Mouse (Mus musculus): ENCODE data around the gene H3f3a. TPM values are rescaled to one million over a fixed set of nuclear protein-coding genes. Genes with fewer than 3 reads are reported as not detected.

The H3f3a gene
- total RNA-seq, 2 experiments from 2014 or later: 418 to 459 TPM

DNA sequence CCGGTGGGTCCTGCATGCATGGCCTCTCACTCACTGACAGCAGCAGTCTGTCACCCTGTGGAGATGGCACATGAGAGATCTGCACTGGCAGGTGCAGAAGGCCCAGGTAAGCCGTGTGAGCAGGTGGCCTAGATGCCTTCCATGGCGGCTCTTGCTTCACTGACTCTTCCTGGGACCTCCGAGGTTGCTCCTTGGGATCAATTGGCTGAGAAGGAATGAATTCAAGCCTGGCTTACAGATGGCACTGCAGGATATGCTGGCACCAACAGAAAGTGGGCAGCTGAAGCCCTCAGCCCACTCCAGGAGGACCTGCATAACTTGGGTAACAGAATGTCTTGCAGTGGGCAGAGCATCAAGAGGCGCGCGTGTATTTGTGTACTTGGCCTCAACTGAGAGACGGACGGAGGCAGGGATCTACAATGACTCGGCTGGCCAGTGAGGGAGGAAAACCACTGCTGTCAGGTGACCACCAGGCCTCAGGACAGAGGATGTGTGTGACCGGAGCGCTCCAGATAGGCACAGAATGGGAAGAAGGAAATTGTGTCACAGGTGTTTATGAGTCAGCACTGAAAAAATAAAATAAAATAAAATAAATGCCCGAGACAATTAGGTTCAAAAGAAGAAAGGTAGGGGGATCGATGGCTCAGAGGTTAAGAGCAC is 21.8 kb downstream of the H3f3a start:
- DNase-seq (ENCODE audit: low spot score in 2 of 2): no peak

DNA sequence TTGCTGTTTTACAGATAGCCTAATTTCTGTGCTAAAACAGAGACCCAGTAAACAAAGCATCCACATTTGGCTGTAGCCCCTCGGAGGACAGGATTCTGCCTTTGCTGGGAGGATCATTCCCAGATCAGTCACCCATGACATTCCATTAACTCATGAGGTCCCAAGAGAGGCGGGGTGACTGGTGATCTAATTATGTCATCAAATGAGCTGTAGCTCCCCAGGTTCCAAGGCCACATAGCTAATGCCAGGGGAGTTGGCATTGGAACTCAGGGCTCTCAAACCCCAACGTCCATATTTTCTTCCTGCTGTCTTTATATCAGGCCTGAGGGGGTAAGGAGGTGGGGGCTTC is 30.2 kb downstream of the H3f3a start:
- no peak for DNase-seq (ENCODE audit: low spot score in 2 of 2)

DNA sequence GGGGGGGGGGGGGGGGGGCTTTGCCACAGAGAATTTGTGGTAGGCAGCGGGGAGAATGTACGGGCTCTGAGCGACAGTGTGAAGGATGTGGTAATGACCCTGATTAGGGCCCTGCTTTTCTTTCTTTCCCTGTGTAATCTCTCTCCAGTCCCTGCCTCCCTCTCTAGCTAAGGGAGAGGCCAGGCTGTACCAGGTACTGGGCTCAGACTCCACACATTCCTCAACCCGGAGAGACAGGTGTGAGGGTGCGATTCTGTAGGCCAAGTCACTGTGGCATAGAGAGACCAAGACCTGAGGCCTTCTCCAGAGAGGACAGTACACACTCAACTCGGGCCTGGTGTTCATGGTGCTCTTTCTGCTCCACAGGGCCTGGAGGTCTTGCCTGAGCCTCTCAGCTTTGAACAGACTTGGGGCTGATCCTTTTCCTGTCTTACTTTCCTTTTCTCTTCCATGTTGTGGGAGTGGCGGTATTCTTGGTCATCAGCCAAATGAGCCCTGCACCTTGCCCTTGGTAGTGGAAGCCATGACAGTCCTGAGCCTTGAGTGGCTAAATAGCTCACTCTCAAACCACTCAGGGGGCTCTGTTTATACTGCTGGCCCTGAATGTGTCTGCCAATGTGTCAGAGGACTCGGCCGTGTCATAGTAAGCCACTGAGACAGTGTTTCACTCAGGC is 30.7 kb downstream of the H3f3a start:
- no peak for DNase-seq (ENCODE audit: low spot score in 2 of 2)

DNA sequence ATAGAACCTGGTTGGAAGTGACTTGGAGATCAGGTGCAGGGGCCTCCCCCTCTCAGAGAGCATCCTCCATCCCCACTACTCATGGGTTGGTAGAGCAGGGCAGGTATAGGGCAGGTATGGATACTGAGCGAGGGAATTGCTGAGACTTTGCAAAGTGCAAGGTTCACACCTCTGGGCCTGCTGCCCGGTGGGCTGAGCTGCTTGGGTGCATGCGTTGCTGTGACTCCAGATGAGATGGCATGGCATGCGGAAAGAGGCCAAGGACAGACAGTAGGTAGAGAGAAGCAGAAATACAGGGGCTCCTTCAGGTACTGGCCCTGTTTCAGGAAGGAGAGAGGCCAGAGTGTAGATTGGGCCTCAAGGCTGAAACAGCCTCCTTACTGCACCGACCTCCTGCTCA is 32.5 kb downstream of the H3f3a start:
- no peak for DNase-seq (ENCODE audit: low spot score in 2 of 2)

DNA sequence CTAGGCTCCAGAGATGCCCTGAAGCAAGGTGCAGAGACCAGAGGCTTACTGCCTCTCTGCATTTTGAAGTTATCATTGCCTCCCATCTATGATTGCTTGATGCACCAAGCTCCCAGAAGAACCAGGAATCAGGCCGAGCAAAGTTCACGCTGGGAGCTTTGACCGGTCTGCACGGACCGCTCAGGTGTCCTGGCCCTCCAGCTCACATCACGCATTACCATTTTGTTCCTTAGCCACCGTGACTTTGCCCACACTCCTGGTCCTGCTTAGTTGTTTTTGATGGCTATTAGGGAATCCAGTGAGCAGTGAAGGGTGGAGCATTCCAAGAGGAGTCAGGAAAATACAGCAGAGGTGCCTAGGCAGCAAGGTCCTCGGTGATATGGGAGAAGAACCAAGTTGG is 33.5 kb downstream of the H3f3a start:
- no peak for DNase-seq (ENCODE audit: low spot score in 2 of 2)

DNA sequence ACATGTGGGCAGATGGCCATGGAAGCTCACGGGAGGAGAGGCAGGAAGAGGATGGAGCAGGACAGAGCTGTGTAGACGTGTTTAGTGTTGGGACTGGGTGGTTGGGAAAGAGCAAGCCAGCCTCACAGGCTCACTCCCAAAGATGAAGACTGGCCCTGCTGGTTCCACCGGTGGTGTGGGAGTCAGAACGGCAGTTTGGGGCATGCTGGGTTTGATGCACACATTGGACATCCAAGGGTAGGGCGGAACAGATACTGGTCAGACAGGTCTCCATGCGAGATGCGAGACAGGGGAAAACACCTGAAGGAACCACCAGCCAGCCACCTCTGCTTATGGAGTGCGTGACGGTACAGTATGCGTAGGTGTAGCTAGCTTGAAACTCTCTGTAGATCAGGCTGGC is 34.8 kb downstream of the H3f3a start:
- DNase-seq (ENCODE audit: low spot score in 2 of 2): no peak

DNA sequence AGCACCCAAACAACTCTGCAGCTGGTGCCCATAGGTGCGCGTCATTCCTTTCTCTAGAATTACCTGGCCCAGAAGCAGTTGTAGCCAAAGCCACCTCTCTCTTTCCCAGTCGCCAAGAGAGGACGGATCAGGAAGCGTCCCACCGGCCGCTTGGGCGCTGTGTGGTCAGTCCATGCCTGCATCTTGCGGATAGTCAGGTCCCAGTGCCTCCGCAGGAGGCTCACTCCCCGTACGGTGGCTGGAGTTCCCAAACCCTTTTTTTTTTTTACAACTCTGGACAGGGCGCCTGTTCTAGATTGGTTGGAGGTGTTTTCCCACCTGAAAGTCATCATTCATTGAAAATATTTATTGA is 35.4 kb downstream of the H3f3a start:
- no peak for DNase-seq (ENCODE audit: low spot score in 2 of 2)

DNA sequence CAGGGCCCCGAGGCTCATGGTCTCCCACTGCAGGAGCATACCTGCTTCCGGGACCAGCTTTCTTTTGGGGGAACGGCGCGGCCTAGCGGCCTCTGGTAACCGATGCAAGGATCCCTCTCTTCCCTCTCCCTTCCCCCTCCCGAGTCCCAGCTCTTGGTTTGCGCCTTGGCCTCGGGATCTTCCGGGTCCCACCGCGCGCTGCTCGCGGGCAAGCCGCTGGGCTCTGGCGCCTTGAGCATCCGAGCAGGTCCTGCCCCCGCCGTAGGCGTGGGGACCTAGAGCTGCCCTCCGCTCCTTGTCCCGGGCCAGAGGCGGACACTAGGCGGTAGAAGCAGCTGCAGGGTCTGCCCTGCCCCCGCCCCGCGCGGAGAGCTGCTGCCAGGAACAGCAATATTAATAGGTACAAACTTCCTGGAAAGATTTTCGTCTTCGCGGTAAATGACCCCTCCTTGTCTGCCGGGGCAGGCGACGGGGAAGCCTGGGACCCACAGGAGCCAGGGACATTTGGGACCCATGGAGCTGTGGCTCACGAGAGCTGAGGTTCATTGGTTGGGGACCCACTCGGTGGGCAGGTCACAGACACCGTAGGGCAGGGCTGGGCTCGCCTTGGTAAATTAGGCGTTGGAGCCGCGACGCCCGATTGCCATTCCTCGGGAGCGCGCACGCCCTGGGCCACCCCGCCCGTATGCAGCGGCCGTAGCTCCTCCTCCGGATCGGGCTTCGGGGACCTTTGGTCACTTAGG is 35.9 kb downstream of the H3f3a start:
- DNase-seq (ENCODE audit: low spot score in 2 of 2): peak; percentile 76 to 81

DNA sequence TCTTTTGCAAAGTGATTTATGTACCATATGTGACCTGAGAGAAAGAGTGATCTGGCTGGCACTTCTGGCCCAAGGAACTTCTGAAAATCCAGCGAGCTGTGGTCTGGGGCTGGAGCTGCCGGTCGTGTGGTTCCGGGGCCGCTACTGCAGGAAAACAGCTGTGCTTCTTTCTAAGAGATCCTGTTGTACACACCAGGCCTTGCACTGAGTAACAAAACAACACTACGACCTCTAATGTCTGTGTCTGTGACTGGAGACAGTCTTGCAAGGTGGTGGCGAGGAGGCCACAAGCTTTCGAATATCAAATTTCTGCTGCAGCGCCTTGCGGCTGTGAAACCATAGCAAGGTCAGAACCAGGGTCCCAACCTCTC is 36.5 kb downstream of the H3f3a start:
- no peak for DNase-seq (ENCODE audit: low spot score in 2 of 2)

DNA sequence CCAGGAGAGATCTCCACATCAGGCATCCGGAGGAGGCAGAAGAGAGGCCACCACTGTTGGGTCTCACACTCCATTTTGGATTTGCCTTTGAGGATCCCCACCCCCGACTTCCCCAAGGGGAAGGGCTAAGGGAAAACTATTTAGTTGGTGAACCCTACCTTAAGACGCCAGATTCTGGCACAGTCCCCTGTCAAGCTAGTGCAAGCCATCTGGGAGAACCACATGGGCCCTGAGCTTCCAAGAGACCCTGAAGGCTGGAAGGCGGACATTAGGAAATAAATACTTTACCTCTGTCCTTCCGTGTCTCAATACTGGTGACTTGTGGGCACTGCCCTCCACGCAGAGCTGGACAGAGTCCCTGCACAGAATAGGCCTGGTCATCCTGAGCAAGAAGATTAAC is 37.2 kb downstream of the H3f3a start:
- DNase-seq (ENCODE audit: low spot score in 2 of 2): no peak

DNA sequence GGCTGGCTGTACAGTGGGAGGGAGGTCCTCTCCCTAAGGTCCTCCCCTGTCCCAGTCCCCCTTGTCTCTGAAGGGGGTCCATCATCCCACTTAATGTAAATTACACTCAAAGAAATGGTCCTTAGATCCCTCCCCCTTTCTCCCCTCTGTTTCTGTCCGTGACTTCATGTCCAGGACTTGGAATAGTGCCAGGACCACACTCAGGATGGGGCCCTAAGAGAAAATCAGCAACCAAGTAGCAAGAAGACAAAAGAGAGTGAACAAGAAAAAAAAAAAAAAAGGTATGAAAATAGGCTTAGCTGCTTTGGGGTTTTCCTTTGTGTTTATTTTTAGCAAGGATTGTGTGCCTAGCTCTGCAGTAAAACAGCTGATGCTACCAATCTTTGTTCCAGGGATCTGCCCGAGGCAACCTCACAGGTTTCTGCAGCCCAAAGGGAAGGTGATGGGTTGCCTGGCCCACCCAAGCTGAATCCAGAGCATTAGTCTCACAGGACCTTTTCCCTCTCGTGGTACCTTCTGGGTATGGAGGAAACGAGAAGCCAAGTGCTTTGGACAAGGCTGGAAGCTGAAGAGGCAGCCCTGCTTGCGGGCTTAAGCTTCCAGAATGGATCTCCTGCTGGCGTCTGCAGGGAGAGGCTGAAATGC is 37.8 kb downstream of the H3f3a start:
- DNase-seq (ENCODE audit: low spot score in 2 of 2): no peak

DNA sequence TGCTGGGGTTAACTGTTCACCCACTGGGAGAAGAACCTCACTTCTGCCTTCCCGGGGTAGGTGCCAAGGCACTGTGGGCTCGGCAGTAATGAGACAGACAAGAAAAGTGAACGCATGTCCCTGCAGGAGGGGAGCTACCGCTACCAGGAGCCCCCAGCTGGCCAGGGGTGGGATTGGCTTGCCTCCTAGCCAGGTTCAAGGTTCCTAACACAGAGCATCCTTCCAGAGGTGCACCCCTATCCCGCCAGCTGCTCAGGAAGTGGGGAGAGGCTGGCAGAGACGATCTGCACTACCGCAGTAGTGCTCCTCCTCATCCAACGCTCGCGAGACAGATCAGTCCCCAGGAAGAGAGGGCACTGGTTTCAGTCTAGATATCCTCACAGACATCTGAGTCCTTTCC is 38.4 kb downstream of the H3f3a start:
- DNase-seq (ENCODE audit: low spot score in 2 of 2): no peak

DNA sequence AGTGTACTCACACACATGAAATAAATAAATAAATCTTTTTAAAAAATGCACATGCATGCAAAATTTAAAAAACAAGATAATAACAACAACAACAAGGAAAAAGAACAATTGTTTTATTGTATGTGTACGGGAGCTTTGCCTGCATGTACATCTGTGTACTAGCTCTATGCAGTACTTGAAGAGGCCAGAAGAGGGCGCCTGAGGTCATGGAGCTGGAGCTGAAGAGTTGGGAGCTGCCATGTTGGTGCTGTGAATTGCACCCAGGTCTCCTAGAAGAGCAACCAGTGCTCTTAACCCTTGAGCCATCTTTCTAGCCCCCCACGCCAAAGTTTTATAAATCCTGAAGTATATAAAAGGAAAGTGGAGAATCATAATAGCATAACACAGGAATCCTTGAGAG is 39.1 kb downstream of the H3f3a start:
- DNase-seq (ENCODE audit: low spot score in 2 of 2): no peak

DNA sequence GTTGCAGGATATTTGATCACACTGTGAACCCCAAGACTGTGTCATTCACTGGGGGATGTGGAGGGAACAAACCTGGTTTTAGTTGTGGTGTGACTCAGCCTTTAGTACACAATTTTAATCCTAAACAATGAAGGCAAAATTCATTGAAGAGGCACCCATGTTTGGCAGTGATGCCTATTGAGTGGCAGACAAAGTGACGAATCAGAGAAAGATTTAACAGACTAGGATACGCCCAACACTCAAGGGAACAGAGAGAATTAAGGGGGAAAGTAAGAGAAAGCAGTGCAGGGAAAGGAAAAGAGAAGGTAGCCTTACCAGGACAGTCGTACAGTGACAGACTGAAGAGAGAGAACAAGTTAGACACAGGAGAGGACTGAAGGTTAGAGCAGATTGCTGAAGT is 41.5 kb downstream of the H3f3a start:
- no peak for DNase-seq (ENCODE audit: low spot score in 2 of 2)

DNA sequence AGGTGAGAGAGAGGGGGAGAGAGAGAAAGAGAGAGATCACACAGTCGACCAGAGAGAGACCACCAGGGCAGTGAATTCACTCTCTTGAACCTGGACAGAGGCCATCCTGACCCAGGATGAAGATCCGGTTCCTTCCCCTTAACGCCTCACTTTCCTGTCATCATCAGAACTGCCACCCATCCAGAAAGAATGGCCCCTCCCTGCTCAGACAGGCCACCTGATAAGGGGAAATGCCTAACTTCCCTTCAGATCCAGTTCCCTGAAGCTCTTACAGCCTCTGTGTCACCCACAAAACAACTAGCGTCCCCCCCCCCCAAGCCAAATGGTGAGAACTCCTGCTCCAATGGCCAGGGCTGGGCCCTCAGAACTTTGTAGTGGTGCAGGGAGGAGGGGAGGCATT is 42.0 kb downstream of the H3f3a start:
- DNase-seq (ENCODE audit: low spot score in 2 of 2): no peak

DNA sequence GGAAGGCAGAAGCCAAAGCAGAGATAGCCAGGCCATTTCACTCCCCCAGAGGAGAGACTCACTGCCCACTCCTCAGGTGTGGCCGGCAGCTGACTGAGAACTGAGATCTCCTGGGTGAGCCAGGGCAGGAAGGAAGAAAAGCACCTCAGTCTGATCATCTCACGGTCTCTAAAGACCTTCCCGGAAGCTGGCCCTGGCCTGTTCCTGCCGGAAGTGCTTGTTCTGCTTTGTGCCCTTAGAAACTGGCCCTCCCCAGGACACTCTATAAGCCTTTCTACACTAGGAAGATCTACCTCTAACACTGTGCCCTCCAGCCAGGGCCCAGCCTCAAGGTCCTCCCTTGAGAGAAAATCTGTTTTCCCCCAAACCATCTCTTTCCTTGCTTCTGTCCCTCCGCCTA is 42.4 kb downstream of the H3f3a start:
- DNase-seq (ENCODE audit: low spot score in 2 of 2): no peak

DNA sequence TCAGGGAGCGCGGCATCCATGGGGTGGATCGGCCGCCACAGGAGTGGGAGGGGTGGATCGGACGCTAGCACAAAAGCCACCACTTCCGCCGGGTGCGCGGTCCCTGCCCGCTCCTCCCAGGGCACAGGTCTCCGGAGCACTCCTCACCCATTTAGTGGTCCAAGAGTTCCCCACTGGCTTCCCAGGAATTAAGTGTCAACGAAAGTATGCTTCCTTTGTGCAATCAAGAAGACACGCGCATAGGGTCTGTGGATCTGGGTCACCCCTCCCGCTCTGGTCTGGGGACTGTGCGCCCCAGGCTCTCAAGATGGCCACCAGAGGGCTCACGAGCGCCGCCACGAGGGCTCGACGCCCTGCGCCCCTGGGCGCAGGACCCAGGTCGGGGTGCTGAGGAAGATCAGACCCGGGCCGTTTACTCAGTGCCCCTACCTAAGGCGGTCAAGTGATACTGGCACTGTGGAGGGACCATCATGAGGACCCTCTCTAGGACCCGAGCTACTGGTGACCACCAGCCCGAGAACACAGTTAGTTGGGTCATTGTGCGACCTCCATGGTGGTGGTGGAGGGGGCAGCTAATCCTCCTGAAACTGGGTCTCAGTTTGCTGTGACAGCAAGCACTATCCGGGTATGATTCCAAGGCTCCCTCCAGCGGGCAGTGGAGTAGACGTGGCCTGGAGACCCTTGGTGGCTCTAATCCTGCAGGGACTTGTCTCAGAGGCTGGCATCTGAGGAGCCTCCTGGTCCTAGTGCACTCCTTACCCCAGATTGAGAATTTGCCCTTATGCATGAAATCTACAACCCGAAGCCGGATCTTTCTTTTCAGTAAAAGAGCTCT is 45.2 kb downstream of the H3f3a start:
- DNase-seq (ENCODE audit: low spot score in 2 of 2): peak; percentile 59 to 80

DNA sequence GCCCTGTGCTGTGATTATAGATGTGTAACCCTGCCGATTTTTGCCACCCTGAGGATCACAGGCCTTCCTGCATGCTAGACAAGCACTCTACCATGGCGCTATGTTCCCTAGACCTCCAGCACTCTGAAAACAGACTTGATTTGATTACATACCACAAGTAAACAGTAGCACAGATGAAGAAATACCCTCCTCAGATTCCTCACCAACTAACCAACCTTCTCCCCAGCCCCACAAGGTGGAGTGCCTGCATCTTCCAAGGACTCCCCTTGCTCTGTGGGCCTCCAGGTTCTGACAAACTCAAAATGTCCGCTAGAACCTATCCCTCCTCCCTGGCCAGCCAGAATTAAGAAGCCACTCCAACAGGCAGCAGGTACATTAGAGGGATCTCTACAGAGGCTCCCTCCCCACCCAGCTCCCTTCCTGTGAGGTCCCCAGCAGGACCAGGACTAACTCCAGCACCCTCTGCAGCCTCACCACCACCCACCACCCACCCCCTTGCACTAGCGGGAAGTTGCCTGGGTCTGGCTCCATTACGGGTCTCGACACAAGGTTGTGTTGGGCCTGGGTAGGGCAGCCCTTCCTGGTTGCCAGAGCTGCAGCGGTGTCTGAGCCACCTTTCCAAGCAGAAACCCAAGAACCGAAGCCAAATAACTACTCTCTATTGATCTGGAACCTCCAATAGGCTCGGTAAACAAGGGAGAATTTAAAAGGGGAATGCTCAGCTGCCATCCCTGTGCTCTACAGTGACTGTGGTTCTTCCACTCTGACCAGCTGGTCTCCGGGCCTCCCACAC is 46.0 kb downstream of the H3f3a start:
- DNase-seq (ENCODE audit: low spot score in 2 of 2): no peak

DNA sequence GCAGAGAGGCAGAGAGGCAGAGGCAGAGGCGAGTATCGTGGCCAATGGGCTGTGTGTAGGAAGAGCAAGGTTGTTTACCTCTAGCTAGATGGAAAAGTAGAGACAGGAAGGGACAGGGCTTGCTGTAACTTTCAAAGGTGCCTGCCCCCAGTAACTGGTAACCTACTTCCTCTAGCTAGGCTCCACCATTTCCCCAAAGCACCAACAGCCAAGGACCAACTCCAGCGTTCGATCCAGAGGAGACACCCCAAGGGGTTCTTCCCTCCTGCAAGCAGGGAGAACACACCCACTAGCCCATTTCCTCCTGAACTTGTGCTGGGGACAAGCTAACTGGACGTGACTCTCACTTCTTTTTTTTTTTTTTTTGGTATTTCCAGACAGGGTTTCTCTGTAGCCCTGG is 47.2 kb downstream of the H3f3a start:
- no peak for DNase-seq (ENCODE audit: low spot score in 2 of 2)

DNA sequence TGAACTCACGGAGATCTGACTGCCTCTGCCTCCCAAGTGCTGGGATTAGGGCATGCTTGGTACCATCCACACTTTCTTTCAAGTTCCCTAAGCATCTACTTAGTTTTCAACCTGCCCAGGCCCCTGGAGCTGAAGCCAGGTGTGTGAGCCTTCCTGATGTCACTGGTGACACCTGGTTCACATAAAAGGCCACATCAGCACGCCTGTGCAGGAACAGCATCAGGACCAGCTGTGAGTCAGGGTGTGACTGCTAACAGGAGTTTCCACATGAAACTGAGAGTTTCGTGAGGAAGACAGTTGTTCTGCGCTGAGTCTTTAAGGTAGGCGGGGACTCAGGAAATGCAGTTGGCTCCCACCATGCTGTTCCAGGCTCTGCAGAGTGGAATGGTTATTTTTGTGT is 48.4 kb downstream of the H3f3a start:
- no peak for DNase-seq (ENCODE audit: low spot score in 2 of 2)

DNA sequence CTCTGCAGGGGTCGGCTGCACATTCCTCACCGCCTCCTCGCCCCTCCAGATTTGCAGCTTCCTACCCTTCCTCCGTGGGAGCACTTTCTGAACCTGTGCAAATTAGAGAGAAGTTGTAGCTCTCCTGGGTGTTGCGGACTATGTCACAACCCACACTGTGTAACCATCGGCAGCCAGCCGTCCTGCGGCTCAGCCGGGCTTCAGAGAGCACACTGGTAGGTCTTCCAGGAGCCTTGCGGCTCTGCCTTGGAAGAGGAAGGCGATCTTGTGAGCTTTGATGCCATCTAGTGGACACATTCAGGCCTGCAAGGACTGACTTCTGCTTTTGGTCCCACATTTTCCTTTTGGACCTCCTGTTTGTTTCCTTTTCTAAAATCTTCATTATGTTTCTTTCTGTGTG is 49.9 kb downstream of the H3f3a start:
- peak; percentile 84 to 90 for DNase-seq (ENCODE audit: low spot score in 2 of 2)

Measured in layer of hippocampus, postnatal 14 days (tissue).